Mouse (Mus musculus): Measurements from ENCODE around the gene Nhsl1. TPM values are rescaled to one million over a fixed set of nuclear protein-coding genes. Genes with fewer than 3 reads are reported as not detected.

Gene Nhsl1
- polyA plus RNA-seq, 2 experiments, result 0.50 to 0.64 TPM

GRCm38 (mm10) chr10:18409068-18409467, 90.3 kb downstream of the Nhsl1 start:
- Histone ChIP-seq H3K4me3 (ENCODE audit: insufficient read depth in 1 of 2, low read depth in 2 of 2, low read length in 2 of 2) (no peak overlapping the region), H3K9ac (replicated peaks) (no peak overlapping the region), H3K36me3 (replicated peaks; ENCODE audit: control insufficient read depth, insufficient read depth, low read depth) (no peaks in the 10 kb centered on the region), H3K4me2 (ENCODE audit: low read depth) (no peak overlapping the region), H3K27me3 (ENCODE audit: control insufficient read depth, insufficient read depth, low read length) (no peaks in the 10 kb centered on the region), H3K9me3 (ENCODE audit: control insufficient read depth, low read length) (no peaks in the 10 kb centered on the region), H3K4me1 (replicated peaks; ENCODE audit: control insufficient read depth in 2 of 2, insufficient read depth in 2 of 2, low read length in 1 of 2) (peaks cover 0 to 8% of the 10 kb centered on the region in 2 experiments; a peak in 1 of 4 replicates), H3K27ac (no peak overlapping the region)
- TF ChIP-seq CTCF (IDR thresholded peaks at IDR 0.05; ENCODE audit: low read depth) (no peak), EP300 (IDR thresholded peaks at IDR 0.05; ENCODE audit: low read depth) (no peak)
- 49% methylated on average over 2 of the region's 2 CpGs for WGBS (ENCODE audit: insufficient replicate concordance)
- DNase-seq (ENCODE audit: low read depth in 3 of 3, low spot score in 3 of 3) (no peak), ATAC-seq (ENCODE audit: insufficient read depth) (no peak)

DNA sequence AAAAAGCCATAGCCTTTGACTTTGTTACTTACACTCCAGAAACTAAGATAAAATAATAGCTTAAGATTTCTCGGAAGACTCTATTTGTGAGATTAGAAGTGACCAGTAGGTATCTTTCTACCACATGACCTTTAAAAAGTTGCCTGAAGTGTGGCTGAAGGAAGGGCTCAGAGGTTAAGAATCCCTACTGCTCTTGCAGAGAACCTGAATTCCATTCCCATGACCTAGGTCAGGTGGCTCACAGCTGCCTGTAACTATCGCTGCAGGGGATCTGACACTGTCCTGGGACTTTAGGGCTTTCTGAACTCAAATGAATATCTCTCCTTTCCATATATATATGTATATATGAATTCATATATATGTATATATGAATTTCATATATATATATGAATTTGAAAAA, 92.5 kb downstream of the Nhsl1 start:
- no peak overlapping the region for H3K9ac ChIP-seq (replicated peaks)
- 61% methylated on average over 2 of the region's 2 CpGs for WGBS (ENCODE audit: insufficient replicate concordance)
- DNase-seq (ENCODE audit: low read depth in 3 of 3, low spot score in 3 of 3), result no peak
- H3K4me2 ChIP-seq (ENCODE audit: low read depth), result no peak overlapping the region
- no peaks in the 10 kb centered on the region for H3K36me3 ChIP-seq (replicated peaks; ENCODE audit: control insufficient read depth, insufficient read depth, low read depth)
- H3K27me3 ChIP-seq (ENCODE audit: control insufficient read depth, insufficient read depth, low read length), result no peaks in the 10 kb centered on the region
- TF ChIP-seq CTCF (IDR thresholded peaks at IDR 0.05; ENCODE audit: low read depth) (no peak), EP300 (IDR thresholded peaks at IDR 0.05; ENCODE audit: low read depth) (no peak)
- no peak for ATAC-seq (ENCODE audit: insufficient read depth)
- peaks cover 0 to 8% of the 10 kb centered on the region in 2 experiments; a peak in 1 of 4 replicates for H3K4me1 ChIP-seq (replicated peaks; ENCODE audit: control insufficient read depth in 2 of 2, insufficient read depth in 2 of 2, low read length in 1 of 2)
- no peak overlapping the region for H3K4me3 ChIP-seq (ENCODE audit: insufficient read depth in 1 of 2, low read depth in 2 of 2, low read length in 2 of 2)
- H3K9me3 ChIP-seq (ENCODE audit: control insufficient read depth, low read length), result no peaks in the 10 kb centered on the region
- no peak overlapping the region for H3K27ac ChIP-seq

DNA sequence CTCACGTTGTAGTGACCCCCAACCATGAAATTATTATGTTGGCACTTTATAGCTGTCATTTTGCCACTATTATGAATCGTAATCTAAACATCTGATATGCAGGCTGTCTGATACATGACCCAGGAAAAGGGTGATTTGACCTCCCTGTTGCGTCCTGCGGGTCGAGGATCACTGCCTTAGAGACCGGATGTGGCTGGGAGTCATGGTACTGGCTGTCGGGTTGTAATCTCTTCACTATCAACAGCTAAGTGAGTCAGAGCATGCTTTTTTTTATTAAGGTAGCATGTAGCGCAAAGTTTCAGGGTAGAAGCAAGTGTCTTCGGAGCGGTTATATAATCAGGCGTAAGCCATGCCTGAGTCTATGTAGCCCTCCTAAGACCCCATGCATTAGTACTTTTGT, 97.2 kb downstream of the Nhsl1 start:
- Histone ChIP-seq H3K27ac (no peak overlapping the region), H3K4me3 (ENCODE audit: insufficient read depth in 1 of 2, low read depth in 2 of 2, low read length in 2 of 2) (no peak overlapping the region), H3K4me1 (replicated peaks; ENCODE audit: control insufficient read depth in 2 of 2, insufficient read depth in 2 of 2, low read length in 1 of 2) (no peaks in the 10 kb centered on the region), H3K4me2 (ENCODE audit: low read depth) (no peak overlapping the region), H3K27me3 (ENCODE audit: control insufficient read depth, insufficient read depth, low read length) (no peaks in the 10 kb centered on the region), H3K9ac (replicated peaks) (no peak overlapping the region), H3K9me3 (ENCODE audit: control insufficient read depth, low read length) (no peaks in the 10 kb centered on the region), H3K36me3 (replicated peaks; ENCODE audit: control insufficient read depth, insufficient read depth, low read depth) (no peaks in the 10 kb centered on the region)
- 65% methylated on average over 11 of the region's 11 CpGs for WGBS (ENCODE audit: insufficient replicate concordance)
- TF ChIP-seq CTCF (IDR thresholded peaks at IDR 0.05; ENCODE audit: low read depth) (no peak), EP300 (IDR thresholded peaks at IDR 0.05; ENCODE audit: low read depth) (no peak)
- ATAC-seq (ENCODE audit: insufficient read depth), result no peak
- DNase-seq (ENCODE audit: low read depth in 3 of 3, low spot score in 3 of 3), result no peak

DNA sequence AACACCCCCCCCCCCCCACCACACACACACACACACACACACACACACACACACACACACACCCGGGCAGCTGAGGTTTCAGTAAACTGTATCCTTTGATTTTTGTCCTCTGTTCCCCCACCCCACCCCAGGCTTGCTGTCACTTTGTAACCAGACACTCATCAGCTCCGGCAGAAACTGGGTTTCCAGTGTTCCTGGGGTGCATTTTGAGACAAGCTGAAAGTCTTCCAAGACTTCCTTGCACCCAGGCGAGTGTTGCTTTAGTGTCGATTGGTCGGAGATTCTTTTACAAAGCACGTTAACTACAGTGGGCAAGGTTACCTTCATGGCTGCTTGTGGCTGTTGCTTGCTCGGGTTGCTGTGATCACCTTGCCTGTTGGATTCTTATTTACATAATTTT, 99.4 kb downstream of the Nhsl1 start:
- no peaks in the 10 kb centered on the region for H3K4me1 ChIP-seq (replicated peaks; ENCODE audit: control insufficient read depth in 2 of 2, insufficient read depth in 2 of 2, low read length in 1 of 2)

DNA sequence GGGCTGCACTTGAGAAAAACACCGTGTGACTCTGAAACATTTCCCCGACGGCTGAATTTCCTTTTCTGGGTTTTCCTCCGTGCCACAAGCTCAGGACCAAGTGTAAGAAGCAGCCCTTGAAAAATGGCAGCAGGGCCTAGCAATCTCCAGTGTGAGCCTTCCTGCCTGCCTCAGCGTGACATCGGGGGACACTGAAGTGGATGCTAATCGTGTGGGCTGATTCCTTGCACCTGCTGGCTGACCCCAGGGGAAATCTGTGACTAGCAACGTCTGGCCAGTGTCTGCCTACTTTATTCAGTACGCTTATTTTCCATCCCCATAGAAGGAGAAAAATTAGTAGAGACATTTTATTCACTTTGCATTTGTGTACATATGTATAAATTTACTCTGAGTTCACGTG, 100.7 kb downstream of the Nhsl1 start:
- DNase-seq (ENCODE audit: low read depth in 3 of 3, low spot score in 3 of 3) (no peak), ATAC-seq (ENCODE audit: insufficient read depth) (no peak)
- H3K9me3 ChIP-seq (ENCODE audit: control insufficient read depth, low read length), result no peaks in the 10 kb centered on the region
- H3K9ac ChIP-seq (replicated peaks), result no peak overlapping the region
- H3K4me3 ChIP-seq (ENCODE audit: insufficient read depth in 1 of 2, low read depth in 2 of 2, low read length in 2 of 2), result no peak overlapping the region
- 63% methylated on average over 10 of the region's 10 CpGs for WGBS (ENCODE audit: insufficient replicate concordance)
- H3K4me2 ChIP-seq (ENCODE audit: low read depth), result no peak overlapping the region
- H3K27me3 ChIP-seq (ENCODE audit: control insufficient read depth, insufficient read depth, low read length), result no peaks in the 10 kb centered on the region
- H3K27ac ChIP-seq, result no peak overlapping the region
- H3K4me1 ChIP-seq (replicated peaks; ENCODE audit: control insufficient read depth in 2 of 2, insufficient read depth in 2 of 2, low read length in 1 of 2), result no peaks in the 10 kb centered on the region
- TF ChIP-seq EP300 (IDR thresholded peaks at IDR 0.05; ENCODE audit: low read depth), result no peak
- TF ChIP-seq CTCF (IDR thresholded peaks at IDR 0.05; ENCODE audit: low read depth), result no peak
- no peaks in the 10 kb centered on the region for H3K36me3 ChIP-seq (replicated peaks; ENCODE audit: control insufficient read depth, insufficient read depth, low read depth)

More for the DNA sequence above, 99.4 kb downstream of the Nhsl1 start:
- Histone ChIP-seq H3K4me2 (ENCODE audit: low read depth) (no peak overlapping the region), H3K27me3 (ENCODE audit: control insufficient read depth, insufficient read depth, low read length) (no peaks in the 10 kb centered on the region), H3K9ac (replicated peaks) (no peak overlapping the region), H3K27ac (no peak overlapping the region), H3K36me3 (replicated peaks; ENCODE audit: control insufficient read depth, insufficient read depth, low read depth) (no peaks in the 10 kb centered on the region), H3K9me3 (ENCODE audit: control insufficient read depth, low read length) (no peaks in the 10 kb centered on the region), H3K4me3 (ENCODE audit: insufficient read depth in 1 of 2, low read depth in 2 of 2, low read length in 2 of 2) (no peak overlapping the region)
- no peak for TF ChIP-seq EP300 (IDR thresholded peaks at IDR 0.05; ENCODE audit: low read depth)
- TF ChIP-seq CTCF (IDR thresholded peaks at IDR 0.05; ENCODE audit: low read depth), result no peak
- ATAC-seq (ENCODE audit: insufficient read depth) (no peak), DNase-seq (ENCODE audit: low read depth in 3 of 3, low spot score in 3 of 3) (no peak)
- WGBS (ENCODE audit: insufficient replicate concordance), result 52% methylated on average over 7 of the region's 7 CpGs

All from liver, embryonic 14.5 days (tissue).